Mouse (Mus musculus) testis, adult 2 months (tissue): ENCODE measurements at regions not wholly inside any gene's neighbourhood (a gene's known extent, or its start where the extent isn't known, plus 50 kb on each side); places are given as distances from the start of the nearest gene placed in this dataset.

Experiments used
- H3K27ac ChIP-seq: fragments of 200-500 bp; 2 replicates; pipeline ENCODE4 v1.5.1; 2012; ENCODE audit warnings: low read depth, low read length; ENCODE audit not compliant: control insufficient read depth, insufficient read depth
- H3K27me3 ChIP-seq: fragments of 200-500 bp; 2 replicates; pipeline ENCODE4 v1.6.1; 2012; ENCODE audit warnings: mild to moderate bottlenecking, low read length, moderate library complexity; ENCODE audit not compliant: control insufficient read depth, insufficient read depth
- H3K36me3 ChIP-seq: fragments of 200-500 bp; 2 replicates; pipeline ENCODE4 v1.6.1; 2012; ENCODE audit warnings: mild to moderate bottlenecking, low read length; ENCODE audit not compliant: control insufficient read depth, insufficient read depth
- H3K4me1 ChIP-seq: fragments of 200-500 bp; 2 replicates; pipeline ENCODE4 v1.6.1; 2012; ENCODE audit warnings: low read length; ENCODE audit not compliant: control insufficient read depth, insufficient read depth
- H3K4me3 ChIP-seq: fragments of 200-500 bp; 2 replicates; pipeline ENCODE4 v1.5.1; 2012; ENCODE audit warnings: low read depth, mild to moderate bottlenecking, low read length, moderate library complexity, mixed read lengths; ENCODE audit not compliant: control insufficient read depth
- CTCF ChIP-seq: fragments of 200-500 bp; IDR thresholded peaks from 2 replicates; pipeline ENCODE4 v1.5.1; 2012; ENCODE audit warnings: low read depth, mild to moderate bottlenecking, inconsistent platforms, low read length, moderate library complexity; ENCODE audit not compliant: control insufficient read depth, insufficient read depth, insufficient replicate concordance
- POLR2A ChIP-seq: fragments of 200-500 bp; IDR thresholded peaks from 2 replicates; pipeline ENCODE4 v1.6.1; 2012; ENCODE audit warnings: low read depth, mild to moderate bottlenecking, inconsistent platforms, low read length, moderate library complexity; ENCODE audit not compliant: control insufficient read depth

DNA sequence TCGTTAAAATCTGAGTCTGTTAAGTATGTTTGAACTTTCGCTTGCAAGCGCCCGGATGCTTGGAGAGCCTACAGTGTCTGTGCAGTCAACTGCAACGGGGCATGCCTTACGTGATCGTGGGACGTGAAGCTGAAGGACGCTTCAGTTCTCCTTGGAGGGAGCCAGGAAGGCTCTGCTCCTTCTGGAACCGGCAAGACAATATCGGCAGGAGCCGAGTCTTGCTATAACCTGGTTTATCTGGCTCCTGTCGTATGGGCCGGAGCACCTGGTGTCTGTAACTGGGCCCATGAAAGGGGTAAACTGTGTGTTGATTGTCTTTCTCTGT lies 95.5 kb upstream of the Fbxo11 start:
- Histone ChIP-seq H3K4me1 (no peaks in the 10 kb centered on the region; the same call in none of the 2 replicates), H3K4me3 (no peak overlapping the region), H3K36me3 (no peaks in the 10 kb centered on the region), H3K27ac (no peak overlapping the region), H3K27me3 (no peaks in the 10 kb centered on the region)
- TF ChIP-seq CTCF = no peak
- no peak for TF ChIP-seq POLR2A

- peaks cover 3% of the 10 kb centered on the region for H3K4me1 ChIP-seq
- no peak for TF ChIP-seq CTCF
- no peak for TF ChIP-seq POLR2A
- no peak overlapping the region for H3K27ac ChIP-seq
- H3K36me3 ChIP-seq = no peaks in the 10 kb centered on the region
- H3K4me3 ChIP-seq = no peak overlapping the region
- H3K27me3 ChIP-seq = no peaks in the 10 kb centered on the region
Measured at GRCm38 (mm10) chr17:88161766-88162165, 96.7 kb upstream of the Fbxo11 start.

DNA sequence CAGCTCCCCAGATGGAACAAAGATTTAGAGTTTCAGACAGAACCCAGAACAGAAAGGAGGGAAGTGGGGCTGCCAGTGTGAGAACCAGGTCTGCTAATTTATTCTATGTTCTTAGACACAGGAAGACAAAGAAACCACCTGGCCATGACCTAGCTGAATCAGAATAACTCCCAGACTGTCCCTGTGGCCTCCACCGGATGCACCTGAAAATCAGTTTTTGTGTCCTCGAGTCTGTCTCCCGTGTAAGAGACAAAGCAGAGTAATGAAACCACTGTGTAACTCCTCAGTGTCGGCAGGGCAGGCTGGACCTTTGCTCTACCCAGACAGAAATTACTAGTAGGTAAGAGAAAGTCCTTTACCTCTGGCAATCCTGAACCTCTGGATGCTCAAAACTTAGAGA lies 99.7 kb upstream of the Fbxo11 start:
- no peaks in the 10 kb centered on the region for H3K27me3 ChIP-seq
- peak overlapping the region; percentile 28; the same call in 1 of the 2 replicates for H3K4me3 ChIP-seq
- no peak overlapping the region for H3K27ac ChIP-seq
- TF ChIP-seq POLR2A = no peak
- TF ChIP-seq CTCF = no peak
- no peaks in the 10 kb centered on the region for H3K36me3 ChIP-seq
- H3K4me1 ChIP-seq = peaks cover 3% of the 10 kb centered on the region

DNA sequence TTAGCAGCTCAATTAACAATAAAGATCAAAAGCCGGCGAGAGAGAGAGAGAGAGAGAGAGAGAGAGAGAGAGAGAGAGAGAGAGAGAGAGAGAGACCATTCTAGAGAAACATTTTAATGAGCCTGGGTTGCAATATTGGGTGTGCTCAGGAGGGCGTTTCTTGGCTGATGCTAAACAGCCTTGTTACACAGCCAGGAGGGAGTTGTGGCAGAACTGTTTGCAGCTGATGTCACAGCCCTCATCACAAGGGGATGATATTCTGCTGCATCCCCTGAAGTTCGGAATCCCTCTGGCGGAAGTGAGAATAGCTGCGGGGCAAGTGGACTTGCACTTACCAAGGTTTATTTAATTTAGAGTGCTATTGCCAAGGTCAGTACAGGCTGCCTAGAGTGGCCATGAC lies 100.7 kb upstream of the Fbxo11 start:
- TF ChIP-seq CTCF = no peak
- TF ChIP-seq POLR2A = no peak
- no peak overlapping the region; the same call in none of the 2 replicates for H3K4me3 ChIP-seq

GRCm38 (mm10) chr17:88168262-88169096 lies 103.4 kb upstream of the Fbxo11 start:
- Histone ChIP-seq H3K36me3 (no peaks in the 10 kb centered on the region), H3K27ac (no peak overlapping the region), H3K4me1 (peaks cover 3% of the 10 kb centered on the region), H3K4me3 (no peak overlapping the region), H3K27me3 (no peaks in the 10 kb centered on the region)
- TF ChIP-seq CTCF = no peak
- TF ChIP-seq POLR2A = no peak

More for the DNA sequence above, 100.7 kb upstream of the Fbxo11 start:
- Histone ChIP-seq H3K27ac (no peak overlapping the region), H3K36me3 (no peaks in the 10 kb centered on the region), H3K27me3 (no peaks in the 10 kb centered on the region), H3K4me1 (peaks cover 3% of the 10 kb centered on the region)

DNA sequence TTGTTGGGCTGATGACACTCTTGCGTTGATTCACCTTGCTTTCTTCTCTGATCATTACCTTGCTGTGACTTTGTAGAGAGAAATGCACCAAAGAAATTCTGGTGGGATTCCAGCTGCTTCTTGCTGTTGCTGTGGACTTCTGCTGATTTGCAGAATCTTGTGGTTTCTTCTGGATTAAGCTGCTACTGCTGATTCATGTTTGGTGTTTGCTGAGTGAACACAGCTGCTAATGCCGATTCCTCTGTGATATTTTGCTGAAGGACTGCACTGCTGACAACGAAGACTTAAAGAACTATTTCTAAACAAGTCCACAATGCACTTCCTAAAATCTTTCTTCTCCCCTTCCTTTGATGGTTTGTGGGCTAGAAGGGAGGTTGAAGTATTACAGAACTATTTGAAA lies 106.5 kb upstream of the Fbxo11 start:
- no peak for TF ChIP-seq POLR2A
- TF ChIP-seq CTCF = no peak
- no peak overlapping the region for H3K4me3 ChIP-seq
- peaks cover 4% of the 10 kb centered on the region for H3K4me1 ChIP-seq
- H3K27ac ChIP-seq = no peak overlapping the region
- no peaks in the 10 kb centered on the region for H3K36me3 ChIP-seq
- H3K27me3 ChIP-seq = no peaks in the 10 kb centered on the region

DNA sequence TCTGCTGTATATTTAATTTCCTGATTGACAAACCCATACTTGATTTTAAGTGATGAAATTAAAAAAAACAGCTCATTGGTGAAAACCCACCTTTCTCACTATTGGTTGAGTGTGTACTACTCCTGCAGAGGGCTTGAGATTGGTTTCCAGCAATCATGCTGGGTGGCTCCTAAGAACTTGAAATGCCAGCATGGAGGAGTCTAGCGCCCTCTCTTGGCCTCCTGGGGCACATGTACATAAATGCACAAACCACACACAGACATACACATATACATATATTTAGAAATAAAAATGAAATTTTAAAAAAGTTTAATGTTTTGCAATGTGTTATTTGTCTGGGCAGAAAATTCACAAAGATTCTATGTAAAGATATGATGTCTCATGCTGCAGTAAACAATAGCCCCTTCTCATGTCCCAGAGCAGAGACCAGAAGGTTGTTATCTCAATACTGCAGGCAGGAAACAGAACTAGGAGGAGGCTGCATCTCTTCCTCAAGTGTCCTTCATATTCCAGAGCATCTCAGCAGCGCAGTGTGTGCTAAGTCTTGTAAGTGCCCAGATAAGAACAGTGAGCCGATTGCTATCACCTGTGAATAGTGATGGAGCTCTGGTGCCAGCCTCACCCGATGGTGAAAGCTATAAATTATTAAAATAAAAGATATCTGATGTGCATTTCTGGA lies 108.4 kb upstream of the Fbxo11 start:
- H3K27ac ChIP-seq = no peak overlapping the region
- no peaks in the 10 kb centered on the region for H3K27me3 ChIP-seq
- H3K4me1 ChIP-seq = peaks cover 4% of the 10 kb centered on the region
- TF ChIP-seq POLR2A (no peak), CTCF (no peak)
- H3K4me3 ChIP-seq = no peak overlapping the region
- H3K36me3 ChIP-seq = no peaks in the 10 kb centered on the region
